Comparison of ENCODE assay signal across 10 mouse cellular contexts in genomic region chr2:103569716-103570115, GRCm38 (mm10). TPM values are rescaled to one million over a fixed set of nuclear protein-coding genes. Genes with fewer than 3 reads are reported as not detected.
DNase-seq lines count a peak whose midpoint lies in the region; ATAC-seq lines count a peak whose summit lies in the region.
"Had no signal": no experiment of that assay in that cellular context is flagged by ENCODE, and none has a peak within 500 bp of the region (broad histone marks: within the 10 kb centered on the region; RNA-seq: fewer than 3 reads in every experiment).

No protein-coding gene starts in this region.

- no peaks in the 10 kb centered on the region for H3K27me3 ChIP-seq in heart, embryonic 12.5 days (replicated peaks)
- H3K27me3 ChIP-seq in heart, embryonic 15.5 days = no peaks in the 10 kb centered on the region

- H3K4me2 ChIP-seq in heart, embryonic 12.5 days = peak overlapping the region; percentile 81
- H3K4me2 ChIP-seq in heart, embryonic 15.5 days = peak overlapping the region; percentile 93

- 0 out of 2 replicates have a peak overlapping the region, but pooled peaks have one; percentile 39 for H3K9ac ChIP-seq in heart, embryonic 12.5 days
- H3K9ac ChIP-seq in heart, embryonic 15.5 days = no peak overlapping the region

- H3K4me3 ChIP-seq in heart, embryonic 12.5 days = peak overlapping the region; percentile 88
- peak overlapping the region; percentile 81 for H3K4me3 ChIP-seq in heart, embryonic 15.5 days
- H3K4me3 ChIP-seq: erythroblast, embryonic 14.5 days had no signal

- H3K4me1 ChIP-seq in heart, embryonic 12.5 days (replicated peaks) = peaks cover 64% of the 10 kb centered on the region
- H3K4me1 ChIP-seq in heart, embryonic 15.5 days (replicated peaks) = peaks cover 29% of the 10 kb centered on the region

- H3K27ac ChIP-seq in heart, embryonic 12.5 days (ENCODE audit: poor library complexity, severe bottlenecking) = no peak overlapping the region
- peak overlapping the region; percentile 43; the same call in 1 of the 2 replicates for H3K27ac ChIP-seq in heart, embryonic 15.5 days

- DNase-seq in heart, postnatal 25 days (ENCODE audit: low spot score) = no peak
- DNase-seq in adipocyte (ENCODE audit: low spot score) = peak; percentile 74
- DNase-seq in lung, postnatal 36 days = peak; percentile 49
- DNase-seq in spleen, postnatal 10 days (ENCODE audit: low spot score in 2 of 2) = no peak
- DNase-seq in cerebellum, postnatal 14 days = no peak
- DNase-seq in left cerebral cortex, adult 11 months (ENCODE audit: low spot score) = no peak
- DNase-seq: retina, postnatal 1 day had no signal

- ATAC-seq in heart, embryonic 12.5 days (ENCODE audit: insufficient number of reproducible peaks, low FRiP score) = no peak
- ATAC-seq in heart, embryonic 15.5 days (replicated peaks; ENCODE audit: insufficient number of reproducible peaks, insufficient read depth, low FRiP score, low read depth) = no peak

- 45% methylated on average over 1 of the region's 1 CpGs for WGBS in heart, embryonic 12.5 days
- 17% methylated on average over 1 of the region's 1 CpGs for WGBS in heart, embryonic 15.5 days

- intact Hi-C loops in heart, postnatal 25 days (cut with DNase I) = loop anchor here (5.0 to 10.0 kb wide), 3 partner anchors 33 to 405 kb away; no protein-coding TSS in a partner anchor

- H3K36me3 ChIP-seq in heart, embryonic 12.5 days = no peaks in the 10 kb centered on the region
- no peaks in the 10 kb centered on the region for H3K36me3 ChIP-seq in heart, embryonic 15.5 days

- no peaks in the 10 kb centered on the region for H3K9me3 ChIP-seq in heart, embryonic 12.5 days (replicated peaks)
- no peaks in the 10 kb centered on the region for H3K9me3 ChIP-seq in heart, embryonic 15.5 days (replicated peaks)

RNA-seq across cellular contexts. Expression of gene Abtb2, which starts 3.6 kb away (rescaled TPM):
- 28.0 and 29.5 TPM in 2 replicates for polyA plus RNA-seq in heart, embryonic 12.5 days (2016; fragmentation: Nextera tagmentation; extraction: Ambion mirVana)
- total RNA-seq in heart, postnatal 25 days (2021) = 10 to 100 TPM; 23.2 to 26.2 TPM
- polyA plus RNA-seq in heart, embryonic 15.5 days (2015; fragmentation: Nextera tagmentation; extraction: Ambion mirVana) = 20.2 and 21.4 TPM in 2 replicates

Comparison
In these comparisons a context has a peak if more than half of its experiments do, and no peak if none do; other contexts are left out.
1. DNase-seq: peak in adipocyte (single experiment) and lung, postnatal 36 days (single experiment); none in heart, postnatal 25 days (single experiment), spleen, postnatal 10 days (0 of 2), cerebellum, postnatal 14 days (0 of 2) and left cerebral cortex, adult 11 months (single experiment).